Mouse (Mus musculus) thymus, adult 2 months (tissue): Measurements from ENCODE around the gene Cdhr2. TPM values are rescaled to one million over a fixed set of nuclear protein-coding genes. Genes with fewer than 3 reads are reported as not detected.
A peak's percentile ranks its signal among the peaks of the same experiment; 100 is the strongest.

Source experiments
- DNase-seq: peaks from one replicate; pipeline ENCODE4 v3.0.0; 2021
- H3K27ac ChIP-seq: fragments of 200-500 bp; 2 replicates; pipeline ENCODE4 v1.5.1; 2012; ENCODE audit warnings: low read length, control low read depth; ENCODE audit not compliant: control insufficient read depth, insufficient read depth
- H3K27me3 ChIP-seq: fragments of 200-500 bp; 2 replicates; pipeline ENCODE4 v1.6.1; 2012; ENCODE audit warnings: mild to moderate bottlenecking, low read length, moderate library complexity, mixed read lengths; ENCODE audit not compliant: control insufficient read depth, insufficient read depth
- H3K36me3 ChIP-seq: fragments of 200-500 bp; 2 replicates; pipeline ENCODE4 v1.6.1; 2012; ENCODE audit warnings: mild to moderate bottlenecking, low read length, moderate library complexity; ENCODE audit not compliant: control insufficient read depth, insufficient read depth
- H3K4me1 ChIP-seq: fragments of 200-500 bp; replicated peaks from 2 replicates; pipeline ENCODE4 v1.6.1; 2012; ENCODE audit warnings: low read length; ENCODE audit not compliant: control insufficient read depth, insufficient read depth
- H3K4me3 ChIP-seq: fragments of 200-500 bp; 2 replicates; pipeline ENCODE4 v1.5.1; 2012; ENCODE audit warnings: mild to moderate bottlenecking, low read length, control low read depth, moderate library complexity; ENCODE audit not compliant: control insufficient read depth, insufficient read depth
- CTCF ChIP-seq: fragments of 200-500 bp; IDR thresholded peaks from 2 replicates; pipeline ENCODE4 v1.5.1; 2012; ENCODE audit warnings: mild to moderate bottlenecking, control low read depth, low read length, moderate library complexity, borderline replicate concordance; ENCODE audit not compliant: control insufficient read depth, poor library complexity, insufficient read depth; ENCODE audit errors: extremely low read depth
- POLR2A ChIP-seq: fragments of 200-500 bp; IDR thresholded peaks from 2 replicates; pipeline ENCODE4 v1.6.1; 2012; ENCODE audit warnings: mild to moderate bottlenecking, low read length, control low read depth, moderate library complexity; ENCODE audit not compliant: control insufficient read depth, poor library complexity, insufficient read depth; ENCODE audit errors: extremely low read depth
- WGBS: fragments of 180-500 bp; shearing (Covaris S2); methylation state at CpG from one replicate; pipeline ENCODE4 v1.1.7; 2018; 5-methylcytosine and 5-hydroxymethylcytosine counted together
- polyA plus RNA-seq: library from polyadenylated mRNA; depleted of rRNA; stranded (reverse); fragments of >200 nt; gene quantifications from 2 replicates; pipeline ENCODE4 v1.2.3, GENCODE M21; 2012

Cdhr2 gene
- polyA plus RNA-seq, 1 experiment, result 1.3 TPM

DNA sequence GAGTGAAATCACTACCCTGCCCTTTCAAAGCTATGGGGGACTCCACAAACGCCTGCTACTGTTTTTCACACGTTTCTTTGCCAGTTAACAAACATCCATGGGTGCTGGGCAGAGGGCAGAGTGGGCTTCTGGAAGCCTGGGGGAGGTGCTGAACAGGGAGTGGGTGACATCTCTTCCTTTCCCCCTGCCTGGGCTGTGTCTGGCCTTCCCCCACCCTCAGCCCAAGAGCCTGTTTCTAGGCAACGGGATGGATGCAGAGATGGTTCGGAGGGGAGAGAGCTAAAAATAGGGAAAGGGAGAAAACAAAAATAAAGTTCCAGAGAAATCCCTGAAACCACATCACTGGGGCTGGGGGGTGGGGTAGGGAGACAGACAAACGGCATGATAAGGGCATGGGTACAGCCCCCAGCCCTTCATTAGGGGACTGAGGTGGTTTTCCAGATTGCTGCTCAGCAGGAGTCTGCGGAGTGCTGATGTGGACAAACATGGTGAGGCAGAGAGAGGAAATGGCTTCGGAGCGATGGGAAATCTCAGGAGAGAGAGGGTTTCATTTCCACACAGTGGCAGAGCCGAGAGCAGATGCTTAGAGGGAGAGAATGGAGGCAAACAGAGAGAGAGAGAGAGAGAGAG, 54.1 kb downstream of the Cdhr2 start:
- WGBS, result 36% methylated on average over 9 of the region's 9 CpGs
- Histone ChIP-seq H3K4me3 (no peak overlapping the region), H3K4me1 (peaks cover 6% of the 10 kb centered on the region), H3K36me3 (no peaks in the 10 kb centered on the region), H3K27me3 (peaks cover 2% of the 10 kb centered on the region; the same call in 1 of the 2 replicates), H3K27ac (no peak overlapping the region)
- no peak for DNase-seq
- no peak for TF ChIP-seq CTCF
- no peak for TF ChIP-seq POLR2A

DNA sequence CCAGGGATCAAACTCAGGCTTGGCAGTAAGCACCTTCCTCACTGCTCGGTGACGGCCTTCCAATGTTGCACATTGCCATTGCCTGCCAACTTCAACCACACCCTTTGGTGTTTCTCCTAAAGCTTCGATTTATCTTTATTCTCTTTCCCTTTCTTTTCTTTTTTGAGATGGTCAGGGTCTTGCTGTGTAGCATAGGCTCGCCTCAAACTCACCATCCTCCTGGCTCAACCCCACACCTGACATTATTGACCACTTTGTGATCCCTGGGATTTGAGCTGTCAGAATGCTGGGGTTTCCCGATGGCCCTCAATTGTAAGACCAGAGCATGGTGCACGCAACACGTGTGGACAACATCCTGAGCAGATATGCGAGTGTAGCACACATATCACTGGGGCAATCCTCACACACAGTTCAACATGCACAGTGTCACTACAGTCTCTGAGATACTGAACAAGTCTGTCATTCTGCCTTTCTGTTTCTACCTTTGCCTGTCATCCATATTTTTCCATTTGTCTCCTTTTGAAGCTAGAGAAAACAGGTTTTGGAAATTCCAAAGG, 55.0 kb downstream of the Cdhr2 start:
- H3K36me3 ChIP-seq, result no peaks in the 10 kb centered on the region
- no peak overlapping the region for H3K27ac ChIP-seq
- no peak for DNase-seq
- WGBS, result 89% methylated on average over 8 of the region's 8 CpGs
- no peaks in the 10 kb centered on the region for H3K27me3 ChIP-seq
- no peak overlapping the region for H3K4me3 ChIP-seq
- no peak for TF ChIP-seq CTCF
- no peak for TF ChIP-seq POLR2A
- peaks cover 6% of the 10 kb centered on the region for H3K4me1 ChIP-seq

DNA sequence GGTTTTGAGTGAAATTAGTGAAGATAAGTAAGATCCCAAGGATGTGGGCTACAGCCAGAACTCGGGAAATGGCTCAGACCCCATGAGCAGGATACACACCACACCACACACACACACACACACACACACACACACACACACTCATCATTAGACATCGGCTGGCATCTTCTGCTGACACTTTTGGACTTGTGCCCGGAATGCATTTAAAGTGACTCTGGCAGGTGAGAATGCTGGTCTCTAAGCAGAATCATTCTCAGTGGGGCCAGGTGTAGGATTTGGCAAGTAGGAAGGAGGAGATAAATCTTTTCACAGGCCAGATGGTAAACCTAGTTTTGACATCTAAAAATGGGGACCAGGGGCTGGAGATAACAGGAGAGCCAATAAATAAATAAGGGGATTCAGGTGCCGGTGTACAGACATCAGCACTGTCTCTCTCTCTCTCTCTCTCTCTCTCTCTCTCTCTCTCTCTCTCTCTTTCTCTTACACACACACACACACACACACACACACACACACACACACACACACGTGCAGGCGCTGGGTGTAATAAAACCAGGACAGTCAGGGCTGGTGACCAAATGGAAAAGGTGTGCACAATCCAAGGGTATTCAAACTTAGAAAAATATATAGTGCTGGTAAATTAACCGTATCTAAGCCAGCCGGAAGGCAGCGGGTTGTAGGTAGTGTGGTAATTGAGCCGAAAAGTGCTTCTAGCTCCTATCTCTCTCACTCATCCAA, 56.0 kb downstream of the Cdhr2 start:
- no peak overlapping the region for H3K4me3 ChIP-seq
- WGBS, result 64% methylated on average over 10 of the region's 10 CpGs
- H3K4me1 ChIP-seq, result peaks cover 6% of the 10 kb centered on the region
- DNase-seq, result no peak
- no peak overlapping the region for H3K27ac ChIP-seq
- no peak for TF ChIP-seq CTCF
- no peak for TF ChIP-seq POLR2A
- H3K36me3 ChIP-seq, result no peaks in the 10 kb centered on the region
- H3K27me3 ChIP-seq, result no peaks in the 10 kb centered on the region

DNA sequence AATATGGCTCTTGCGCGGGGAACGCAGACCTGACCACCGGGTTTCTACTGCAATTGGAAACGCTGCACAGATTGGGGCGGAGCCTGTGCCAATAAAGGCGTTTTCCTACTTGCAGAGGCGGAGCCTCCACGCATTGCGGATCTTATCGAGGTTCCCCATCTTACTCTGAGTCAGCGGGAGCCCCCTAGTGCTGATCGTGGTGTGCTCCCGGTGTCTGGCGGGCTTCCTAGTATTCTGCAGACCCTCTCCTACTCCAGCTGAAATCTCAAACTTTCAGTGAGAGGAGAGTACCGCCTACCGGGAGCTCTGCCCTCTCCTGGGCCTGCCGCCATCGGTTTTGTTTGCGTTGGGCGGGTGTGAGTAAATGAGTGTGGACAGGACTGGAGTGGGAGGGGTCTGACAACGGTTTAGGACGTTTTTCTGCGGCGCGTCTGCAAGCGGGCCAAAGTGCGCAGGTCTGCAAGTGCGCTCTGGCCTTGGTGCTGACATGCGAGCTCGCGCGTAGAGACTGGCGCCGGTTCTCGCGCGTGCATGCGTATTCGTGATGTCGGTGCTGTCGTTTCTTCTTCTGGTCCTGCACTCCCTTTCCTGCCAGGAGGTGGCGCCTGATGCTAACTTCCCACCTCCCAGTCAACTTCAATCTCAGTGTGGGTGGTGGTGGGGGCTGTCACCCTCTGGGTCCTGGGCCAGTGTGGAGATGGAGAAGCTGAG, 56.9 kb downstream of the Cdhr2 start:
- peak; percentile 38 for DNase-seq
- H3K27me3 ChIP-seq, result no peaks in the 10 kb centered on the region
- H3K4me1 ChIP-seq, result peaks cover 6% of the 10 kb centered on the region

DNA sequence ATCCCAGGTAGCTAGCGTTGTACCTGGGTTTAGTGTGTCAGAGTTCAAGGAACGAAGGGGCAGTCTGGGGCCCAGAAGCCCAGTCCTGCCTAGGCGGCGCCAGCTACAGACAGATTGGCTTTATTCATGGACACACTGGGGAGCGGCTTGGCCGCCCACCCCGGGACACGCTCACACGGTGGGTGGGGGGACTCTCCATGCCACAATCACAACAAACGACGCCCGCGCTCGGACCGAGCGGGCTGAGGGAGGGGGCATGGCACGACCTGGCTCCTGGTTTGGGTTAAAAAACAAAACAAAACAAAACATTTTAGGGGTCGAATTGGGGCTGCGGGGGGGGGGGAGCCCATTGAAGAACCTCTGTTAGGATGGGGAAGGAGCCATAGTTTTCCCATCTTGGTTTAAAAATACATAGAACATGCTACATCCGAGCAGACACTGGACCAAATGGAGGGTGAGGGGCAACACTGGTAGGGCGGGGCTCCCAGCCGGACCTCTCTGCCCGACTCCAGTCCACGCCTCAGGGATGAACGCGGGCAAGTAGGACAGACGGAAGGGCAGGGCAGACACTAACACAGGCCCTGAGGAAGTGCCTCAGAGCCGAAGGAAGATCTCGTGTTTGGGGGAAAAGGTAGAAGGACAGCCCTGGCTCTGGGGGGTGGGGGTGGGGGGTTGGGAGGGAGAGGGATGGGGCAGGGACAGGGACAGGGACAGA, 57.7 kb downstream of the Cdhr2 start:
- TF ChIP-seq CTCF (no peak), POLR2A (no peak)
- Histone ChIP-seq H3K27ac (no peak overlapping the region), H3K36me3 (no peaks in the 10 kb centered on the region), H3K4me1 (peaks cover 6% of the 10 kb centered on the region), H3K27me3 (no peaks in the 10 kb centered on the region; the same call in 1 of the 2 replicates), H3K4me3 (no peak overlapping the region)
- WGBS, result 11% methylated on average over 29 of the region's 29 CpGs
- no peak for DNase-seq

More for the DNA sequence above, 56.9 kb downstream of the Cdhr2 start:
- no peak overlapping the region for H3K4me3 ChIP-seq
- TF ChIP-seq POLR2A, result no peak
- no peak for TF ChIP-seq CTCF
- WGBS, result 2% methylated on average over 43 of the region's 43 CpGs
- H3K27ac ChIP-seq, result no peak overlapping the region
- no peaks in the 10 kb centered on the region for H3K36me3 ChIP-seq

DNA sequence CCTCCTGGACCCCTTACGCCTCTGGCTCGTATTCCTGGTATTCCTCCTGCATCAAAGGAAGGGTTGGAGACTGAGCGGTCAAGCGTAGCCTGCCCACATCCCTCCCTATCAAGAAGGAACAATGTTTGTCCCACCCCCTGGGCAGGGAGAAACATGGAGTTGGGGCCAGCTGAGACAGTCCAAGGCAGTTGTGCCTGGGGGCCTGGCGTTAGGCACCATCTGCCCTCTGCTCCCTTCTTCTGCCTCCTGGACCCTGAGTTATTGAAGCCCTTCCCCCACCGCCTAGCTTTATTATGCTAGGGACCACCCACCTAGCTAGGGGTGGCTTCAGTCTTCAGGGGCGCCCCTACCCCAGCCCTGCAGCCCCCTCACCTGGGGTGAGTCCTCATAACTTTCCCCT, 58.2 kb downstream of the Cdhr2 start:
- TF ChIP-seq POLR2A (no peak), CTCF (no peak)
- no peaks in the 10 kb centered on the region; the same call in 1 of the 2 replicates for H3K27me3 ChIP-seq
- 36% methylated on average over 7 of the region's 7 CpGs for WGBS

More for the DNA sequence above, 58.2 kb downstream of the Cdhr2 start:
- H3K4me1 ChIP-seq, result peaks cover 6% of the 10 kb centered on the region
- H3K4me3 ChIP-seq, result no peak overlapping the region
- no peak overlapping the region for H3K27ac ChIP-seq
- DNase-seq, result no peak
- H3K36me3 ChIP-seq, result no peaks in the 10 kb centered on the region
